Mouse (Mus musculus): Measurements from ENCODE around the gene Trim3.

Trim3 gene

GRCm38 (mm10) chr7:105633127-105633800 is at the start of gene Trim3:
TSS of gene Trim3 (minus strand) at chr7:105633571.
- peak; percentile 69 for ATAC-seq (ENCODE audit: insufficient number of reproducible peaks, low FRiP score, low TSS enrichment)

DNA sequence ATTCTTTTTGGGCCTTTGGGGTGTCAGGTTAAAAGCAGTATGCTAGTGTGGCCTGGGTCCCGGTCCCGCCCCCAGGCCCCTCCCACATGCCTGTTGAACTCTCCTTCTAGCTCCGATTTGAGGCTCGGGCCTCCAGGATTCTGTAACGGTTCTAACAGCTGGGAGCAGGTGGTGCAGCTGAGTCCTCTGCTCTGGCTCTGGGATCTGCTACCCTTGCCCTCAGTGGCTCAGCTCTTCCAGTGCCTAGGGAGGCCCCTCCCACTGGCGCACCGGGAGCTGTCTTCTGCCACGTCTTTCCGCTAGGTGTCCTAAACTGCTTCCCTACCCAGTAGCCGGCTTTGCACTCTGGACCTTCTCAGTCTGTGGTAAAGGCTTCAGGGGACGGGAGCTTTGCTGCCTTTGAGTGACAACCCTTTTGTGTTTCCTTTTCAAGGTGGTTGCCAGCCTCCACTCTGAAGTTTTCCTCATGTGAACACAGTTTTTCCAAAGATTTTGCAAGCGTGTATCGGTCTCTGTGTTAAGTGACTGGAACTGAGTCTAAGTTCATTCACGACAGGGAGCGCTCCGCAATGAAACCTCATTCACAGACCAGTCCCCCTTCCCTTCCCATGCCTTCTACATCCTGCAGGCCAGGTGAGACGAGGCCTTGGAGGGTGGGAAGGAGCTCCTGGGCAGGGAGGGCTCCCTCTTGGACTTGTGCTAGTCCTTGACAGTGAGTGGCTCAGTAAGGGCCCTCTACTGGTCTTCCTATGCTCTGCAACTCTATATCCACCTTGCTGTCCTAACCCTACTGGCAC is 17.5 kb upstream of the Trim3 start, which contains the start of gene Dnhd1:
Gene Dnhd1, plus strand, starts transcription at position 189 of the 797 bp plus-strand sequence.
- peak; percentile 95 for ATAC-seq (ENCODE audit: insufficient number of reproducible peaks, low FRiP score, low TSS enrichment)

- ATAC-seq (ENCODE audit: insufficient number of reproducible peaks, low FRiP score, low TSS enrichment): no peak
Measured at GRCm38 (mm10) chr7:105641936-105642335, 8.6 kb upstream of the Trim3 start.

DNA sequence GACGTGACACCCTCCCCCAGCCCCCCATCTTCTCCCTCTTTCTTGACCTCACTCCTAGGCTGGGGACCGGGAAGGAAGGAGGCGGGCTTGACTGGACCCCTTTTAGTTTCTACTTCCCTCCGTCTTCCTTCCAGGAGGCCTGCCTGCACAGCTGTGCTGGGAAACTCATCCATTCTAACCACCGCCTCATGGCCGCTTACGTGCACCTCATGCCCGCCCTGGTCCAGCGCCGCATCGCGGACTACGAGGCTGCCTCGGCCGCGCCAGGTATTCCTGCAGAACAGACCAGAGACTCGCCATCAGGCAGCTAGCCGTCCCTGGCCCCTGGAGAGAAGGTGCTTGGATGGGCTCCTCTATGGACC is 7.5 kb upstream of the Trim3 start:
- ATAC-seq (ENCODE audit: insufficient number of reproducible peaks, low FRiP score, low TSS enrichment): no peak

- peak; percentile 94 for ATAC-seq (ENCODE audit: insufficient number of reproducible peaks, low FRiP score, low TSS enrichment)
Measured at GRCm38 (mm10) chr7:105640233-105640893, 7.0 kb upstream of the Trim3 start, which contains the start of the genes Arfip2 and Gm45799. TSS of gene Arfip2 (minus strand) at chr7:105640416. TSS of gene Gm45799 (plus strand) at chr7:105640552.

- ATAC-seq (ENCODE audit: insufficient number of reproducible peaks, low FRiP score, low TSS enrichment): peak; percentile 24; the same call in 1 of the 2 replicates
Measured at GRCm38 (mm10) chr7:105639756-105640155, 6.4 kb upstream of the Trim3 start, which contains the start of gene Timm10b. TSS of gene Timm10b (plus strand) at chr7:105640056.

DNA sequence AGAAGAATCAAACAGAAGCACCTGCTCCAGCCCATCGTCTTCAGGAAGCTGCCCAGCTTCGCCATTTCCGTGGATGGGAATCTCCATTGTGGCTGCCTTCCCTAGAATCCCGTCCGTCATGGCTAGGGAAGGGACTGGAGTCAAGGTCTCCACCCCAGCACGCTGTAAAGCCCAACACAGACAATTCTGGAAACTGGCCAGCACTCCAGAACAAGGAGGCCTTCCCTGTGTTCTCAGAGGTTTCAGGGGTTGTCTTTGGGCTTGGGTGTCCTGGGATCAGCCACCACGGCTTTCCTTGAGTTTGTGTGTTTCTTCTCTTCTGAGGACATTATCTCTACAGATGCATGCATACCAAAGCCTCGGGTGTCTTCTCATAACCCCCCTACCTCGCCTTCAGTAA is 5.9 kb upstream of the Trim3 start:
- no peak for ATAC-seq (ENCODE audit: insufficient number of reproducible peaks, low FRiP score, low TSS enrichment)

- no peak for ATAC-seq (ENCODE audit: insufficient number of reproducible peaks, low FRiP score, low TSS enrichment)
Measured at GRCm38 (mm10) chr7:105638776-105639175, 5.4 kb upstream of the Trim3 start.

GRCm38 (mm10) chr7:105635726-105636125 is 2.4 kb upstream of the Trim3 start:
- no peak for ATAC-seq (ENCODE audit: insufficient number of reproducible peaks, low FRiP score, low TSS enrichment)

DNA sequence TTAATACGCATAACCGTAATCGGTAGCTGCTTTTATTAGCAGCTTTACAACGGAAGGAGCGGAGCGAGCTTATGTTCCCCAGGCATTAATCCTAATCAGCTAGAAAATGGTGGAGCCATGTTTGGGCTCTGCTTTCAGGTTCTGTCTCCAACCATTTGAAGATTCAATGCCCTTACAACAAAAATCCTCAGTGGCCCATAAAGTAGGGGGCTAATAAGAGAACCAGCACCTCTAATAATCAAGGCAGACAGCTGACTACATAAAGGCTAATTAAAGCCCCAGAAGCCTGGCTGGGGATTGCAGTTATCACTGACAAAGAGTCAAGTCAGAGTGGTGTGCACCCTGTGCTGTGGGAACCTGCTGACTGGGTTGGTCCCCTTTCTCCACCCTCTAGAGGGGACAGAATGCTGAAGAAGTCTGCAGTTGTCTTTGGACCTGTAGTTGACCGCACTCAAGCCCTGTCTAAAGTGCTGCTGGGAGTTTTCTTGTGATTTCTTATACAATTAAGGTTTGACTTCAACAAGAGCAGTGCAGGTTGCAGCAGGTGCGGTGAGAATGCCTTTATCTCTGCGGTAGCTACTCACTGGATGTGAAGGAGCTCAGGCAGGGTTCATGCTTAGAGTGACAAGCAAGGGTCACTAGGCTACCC is 1.0 kb upstream of the Trim3 start:
- no peak for ATAC-seq (ENCODE audit: insufficient number of reproducible peaks, low FRiP score, low TSS enrichment)

DNA sequence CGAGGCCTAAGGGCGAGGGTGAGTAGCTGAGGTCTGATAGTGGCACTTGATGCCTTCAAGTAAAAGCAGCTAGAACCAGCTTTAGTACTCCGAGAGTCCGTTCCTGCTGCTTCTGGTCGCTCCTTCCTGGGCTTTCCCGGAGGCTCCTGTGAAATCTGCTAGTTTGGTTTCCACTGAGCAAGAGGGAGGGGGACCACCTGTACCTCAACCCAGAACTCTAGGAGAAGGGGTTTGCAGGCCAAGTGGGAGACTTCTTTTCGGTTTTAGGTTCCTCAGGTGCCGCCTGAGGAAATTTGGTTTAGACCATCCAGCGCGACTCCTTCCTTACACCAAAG is 397 bp upstream of the Trim3 start:
- ATAC-seq (ENCODE audit: insufficient number of reproducible peaks, low FRiP score, low TSS enrichment): no peak

DNA sequence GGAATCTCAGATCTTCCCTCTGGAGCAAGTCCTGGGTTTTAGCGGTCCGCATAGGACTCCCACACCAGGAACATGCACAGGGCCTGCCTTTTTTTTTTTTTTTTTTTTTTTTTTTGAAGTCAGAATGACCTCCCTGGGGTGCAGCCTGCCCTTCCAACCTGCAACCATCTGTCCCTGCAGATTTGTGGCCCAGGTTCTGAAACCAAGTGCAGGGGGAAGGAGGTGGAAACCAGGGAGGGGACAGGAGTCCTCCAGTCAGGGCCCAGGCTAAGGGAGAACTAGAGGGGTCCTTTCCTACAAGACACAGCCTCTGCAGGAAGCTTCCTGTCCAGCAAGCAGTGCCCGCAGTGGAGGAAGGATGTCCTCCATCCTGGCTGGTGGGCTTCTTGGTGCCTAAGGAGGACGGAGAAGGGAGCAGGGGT is 809 bp downstream of the Trim3 start:
- peak; percentile 66 for ATAC-seq (ENCODE audit: insufficient number of reproducible peaks, low FRiP score, low TSS enrichment)

DNA sequence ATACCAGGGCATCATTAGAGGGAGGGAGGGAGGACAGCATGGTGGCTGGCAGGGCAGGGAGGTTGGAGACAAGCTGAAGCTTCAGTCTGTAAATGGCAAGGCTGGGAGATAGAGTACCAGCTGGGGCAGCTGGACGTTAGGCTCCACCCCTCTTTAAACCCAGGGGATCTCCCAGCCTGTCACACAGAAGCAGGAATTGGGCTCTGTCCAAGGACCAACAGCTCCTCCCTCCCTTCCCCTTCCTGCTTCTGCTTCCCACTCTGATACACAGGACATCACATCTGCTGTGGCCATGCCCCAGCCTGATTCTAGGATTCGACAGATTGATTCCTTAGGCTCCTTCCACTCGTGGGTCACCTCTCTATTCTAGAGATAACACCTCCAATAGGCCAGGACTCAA is 4.7 kb downstream of the Trim3 start:
- ATAC-seq (ENCODE audit: insufficient number of reproducible peaks, low FRiP score, low TSS enrichment): no peak

GRCm38 (mm10) chr7:105625397-105625796 is 8.0 kb downstream of the Trim3 start:
- ATAC-seq (ENCODE audit: insufficient number of reproducible peaks, low FRiP score, low TSS enrichment): peak; percentile 92

GRCm38 (mm10) chr7:105621646-105622292 is 11.6 kb downstream of the Trim3 start:
- ATAC-seq (ENCODE audit: insufficient number of reproducible peaks, low FRiP score, low TSS enrichment): no peak

DNA sequence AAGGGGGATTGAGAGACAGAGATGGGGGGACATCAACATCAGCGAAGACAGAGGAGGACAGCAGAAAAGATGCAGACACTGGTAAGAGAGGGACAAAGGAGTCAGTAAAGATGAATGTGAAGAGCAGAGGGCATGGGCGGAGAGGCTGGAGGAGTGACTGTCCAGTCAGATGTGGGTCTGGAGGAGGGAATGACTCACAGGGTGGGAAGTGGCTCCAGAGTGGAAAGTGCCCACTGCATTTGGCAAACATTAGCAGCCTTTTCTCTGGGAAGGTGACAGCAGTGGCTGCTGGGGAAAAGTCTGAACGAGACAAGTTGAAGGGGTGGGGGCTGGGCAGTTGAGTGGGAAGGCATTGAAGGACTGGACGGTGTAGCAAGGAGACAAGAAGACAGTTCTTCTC is 12.3 kb downstream of the Trim3 start:
- ATAC-seq (ENCODE audit: insufficient number of reproducible peaks, low FRiP score, low TSS enrichment): no peak

DNA sequence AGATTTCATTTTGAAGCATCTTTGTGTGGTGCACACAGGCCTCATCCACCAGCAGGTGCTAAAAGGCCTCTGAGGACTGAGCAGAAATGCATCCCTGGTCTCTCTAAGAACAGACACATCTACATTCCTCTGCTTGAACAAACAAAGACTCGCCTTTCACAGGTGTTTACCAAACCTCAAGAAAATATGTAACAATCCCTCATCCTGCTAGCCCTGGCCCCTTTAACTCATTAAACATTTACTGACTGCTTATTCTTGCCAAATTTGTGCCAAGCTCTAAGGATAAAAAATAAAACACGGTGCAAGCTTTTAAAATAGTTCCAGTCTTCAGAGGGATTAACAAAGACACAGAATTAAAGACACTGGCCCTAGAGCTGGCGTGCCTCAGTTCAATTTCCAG is 13.7 kb downstream of the Trim3 start:
- ATAC-seq (ENCODE audit: insufficient number of reproducible peaks, low FRiP score, low TSS enrichment): no peak

DNA sequence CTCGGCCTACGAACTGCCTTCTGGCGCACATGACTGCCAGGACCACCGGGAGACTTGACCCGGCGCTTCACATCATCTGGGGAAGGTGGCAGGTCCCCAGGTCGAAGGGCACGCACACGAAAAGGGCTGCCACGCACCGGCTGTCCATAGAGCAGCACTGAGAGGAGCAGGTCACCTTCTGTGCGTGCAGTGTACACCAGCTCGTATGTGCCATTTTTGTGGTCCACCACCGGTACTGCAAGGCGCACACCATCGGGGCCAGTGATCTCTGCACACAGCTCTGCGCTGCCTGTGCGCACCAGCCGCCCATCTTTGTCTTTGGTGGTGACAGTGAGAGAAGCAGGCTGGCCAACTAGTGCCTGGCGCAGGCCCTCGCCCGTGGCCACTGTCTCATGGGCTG is 15.6 kb downstream of the Trim3 start:
- ATAC-seq (ENCODE audit: insufficient number of reproducible peaks, low FRiP score, low TSS enrichment): no peak

DNA sequence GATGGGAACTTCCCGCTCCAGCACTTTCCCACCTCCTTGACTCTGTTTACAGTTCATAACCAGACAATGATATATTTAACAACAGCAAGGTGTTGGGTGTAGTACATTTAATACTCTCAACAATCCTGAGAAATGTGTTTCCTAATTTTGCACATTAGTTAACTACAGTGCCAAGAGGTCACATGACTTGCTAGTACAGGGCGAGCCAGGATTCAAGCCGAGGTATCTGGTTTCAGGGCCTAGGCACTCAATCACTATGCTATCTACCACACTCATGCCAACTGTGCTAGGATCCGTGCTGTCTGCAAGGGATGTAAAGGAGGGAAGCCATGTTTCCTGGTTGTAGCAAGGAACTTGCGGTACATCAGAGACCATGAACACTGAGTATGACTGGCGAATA is 16.8 kb downstream of the Trim3 start:
- no peak for ATAC-seq (ENCODE audit: insufficient number of reproducible peaks, low FRiP score, low TSS enrichment)

GRCm38 (mm10) chr7:105615720-105616119 is 17.7 kb downstream of the Trim3 start:
- no peak for ATAC-seq (ENCODE audit: insufficient number of reproducible peaks, low FRiP score, low TSS enrichment)
